In genomic region chr11:98035977-98036377, GRCm38 (mm10) we compare ENCODE assay signal across 7 mouse cellular contexts. TPM values are rescaled to one million over a fixed set of nuclear protein-coding genes. Genes with fewer than 3 reads are reported as not detected.
A peak's percentile ranks its signal among the peaks of the same experiment; 100 is the strongest.
DNase-seq lines count a peak whose midpoint lies in the region; ATAC-seq and TF ChIP-seq lines count a peak whose summit lies in the region.

No protein-coding gene starts in this region.

- H3K4me1 ChIP-seq in CH12.LX (ENCODE audit: control insufficient read depth in 1 of 2, insufficient read depth in 2 of 2) = peaks cover 2 to 9% of the 10 kb centered on the region in 2 experiments; a peak in 2 of 4 replicates
- peaks cover 7 to 13% of the 10 kb centered on the region in 2 experiments for H3K4me1 ChIP-seq in heart, embryonic 14.5 days (ENCODE audit: control insufficient read depth in 2 of 2, insufficient read depth in 2 of 2, low read length in 2 of 2)
- peaks cover 20% of the 10 kb centered on the region for H3K4me1 ChIP-seq in neural tube, embryonic 12.5 days

- H3K36me3 ChIP-seq in CH12.LX (replicated peaks in 1 of 2; ENCODE audit: control insufficient read depth in 1 of 2, insufficient read depth in 1 of 2, low read length in 1 of 2) = peaks cover 4 to 7% of the 10 kb centered on the region in 2 experiments
- H3K36me3 ChIP-seq in heart, embryonic 14.5 days (ENCODE audit: control insufficient read depth, insufficient read depth, low read length) = peaks cover 4% of the 10 kb centered on the region
- peaks cover 11% of the 10 kb centered on the region for H3K36me3 ChIP-seq in neural tube, embryonic 12.5 days

- H3K9ac ChIP-seq in CH12.LX (ENCODE audit: insufficient read depth, low read depth) = no peak overlapping the region
- peak overlapping the region; percentile 65 for H3K9ac ChIP-seq in heart, embryonic 14.5 days (ENCODE audit: low read length)
- peak overlapping the region; percentile 44 for H3K9ac ChIP-seq in neural tube, embryonic 12.5 days

- TF ChIP-seq POLR2A in CH12.LX (IDR thresholded peaks at IDR 0.05; ENCODE audit: low read depth, low read length) = no peak

- peak overlapping the region in 1 of 3 experiments; percentile 2 for H3K4me3 ChIP-seq in CH12.LX (replicated peaks in 1 of 3; ENCODE audit: low read depth in 2 of 3, low read length in 2 of 3, poor library complexity in 1 of 3)
- peak overlapping the region; percentile 12 to 36 for H3K4me3 ChIP-seq in heart, embryonic 14.5 days (ENCODE audit: control insufficient read depth in 1 of 2, insufficient read depth in 1 of 2, low read depth in 1 of 2, low read length in 2 of 2)
- H3K4me3 ChIP-seq in neural tube, embryonic 12.5 days = peak overlapping the region; percentile 27

- in situ Hi-C loops in CH12.LX (cut with MboI; ENCODE audit: low pct_ligation_motif_present, low pct_unique_long_range_greater_than_20kb, low sequenced_read_pairs) = no loop called here

- H3K4me2 ChIP-seq in CH12.LX (ENCODE audit: insufficient read depth, low read depth, poor library complexity, severe bottlenecking) = peak overlapping the region; percentile 37; the same call in 1 of the 2 replicates
- peak overlapping the region; percentile 77 for H3K4me2 ChIP-seq in heart, embryonic 14.5 days (ENCODE audit: low read length)
- H3K4me2 ChIP-seq in neural tube, embryonic 12.5 days (replicated peaks) = peak overlapping the region; percentile 77

- no peak for TF ChIP-seq CTCF in CH12.LX (conservative IDR thresholded peaks at IDR 0.05 in 1 of 2, IDR thresholded peaks at IDR 0.05 in 1 of 2; ENCODE audit: low read depth in 2 of 2, low read length in 2 of 2)

- no peak for DNase-seq in CH12.LX (ENCODE audit: extremely low read depth)
- DNase-seq in MN1 (ENCODE audit: low spot score) = peak; percentile 76
- DNase-seq in liver = peak; percentile 32
- no peak for DNase-seq in spleen, postnatal 4 days (ENCODE audit: low spot score in 2 of 2)

- no peaks in the 10 kb centered on the region for H3K9me3 ChIP-seq in CH12.LX (replicated peaks; ENCODE audit: low read length)
- H3K9me3 ChIP-seq in heart, embryonic 14.5 days (ENCODE audit: control insufficient read depth, low read length) = no peaks in the 10 kb centered on the region
- H3K9me3 ChIP-seq in neural tube, embryonic 12.5 days = no peaks in the 10 kb centered on the region

- no peak for TF ChIP-seq RAD21 in CH12.LX (IDR thresholded peaks at IDR 0.05; ENCODE audit: low read depth, low read length)

- ATAC-seq in common myeloid progenitor, adult 5-6 weeks (replicated peaks; ENCODE audit: low read depth, poor library complexity, severe bottlenecking) = peak; percentile 30
- ATAC-seq in heart, embryonic 14.5 days (ENCODE audit: insufficient number of reproducible peaks, insufficient read depth, low FRiP score, low read depth) = peak; percentile 72
- ATAC-seq in neural tube, embryonic 12.5 days (ENCODE audit: low FRiP score, low read depth) = peak; percentile 67

- TF ChIP-seq EP300 in CH12.LX (IDR thresholded peaks at IDR 0.05; ENCODE audit: low read length) = no peak

- H3K79me2 ChIP-seq in CH12.LX (replicated peaks; ENCODE audit: control insufficient read depth, extremely low read depth, insufficient read depth, poor library complexity, severe bottlenecking) = no peaks in the 10 kb centered on the region

- no peak overlapping the region for H3K27ac ChIP-seq in CH12.LX (ENCODE audit: insufficient read depth, low read depth)
- H3K27ac ChIP-seq in heart, embryonic 14.5 days (replicated peaks in 1 of 2; ENCODE audit: control insufficient read depth in 1 of 2, insufficient read depth in 1 of 2, low read depth in 2 of 2, low read length in 2 of 2) = no peak overlapping the region
- no peak overlapping the region for H3K27ac ChIP-seq in neural tube, embryonic 12.5 days

- under 1% methylated on average over 27 of the region's 27 CpGs for WGBS in heart, embryonic 14.5 days
- WGBS in neural tube, embryonic 12.5 days = under 1% methylated on average over 27 of the region's 27 CpGs

- no peaks in the 10 kb centered on the region for H3K27me3 ChIP-seq in CH12.LX (replicated peaks)
- no peaks in the 10 kb centered on the region; the same call in 1 of the 2 replicates for H3K27me3 ChIP-seq in heart, embryonic 14.5 days (ENCODE audit: control insufficient read depth, insufficient read depth, low read length)
- H3K27me3 ChIP-seq in neural tube, embryonic 12.5 days (replicated peaks) = peaks cover 13% of the 10 kb centered on the region; the same call in 1 of the 2 replicates

- dilution Hi-C loops in CH12.LX (cut with MboI; ENCODE audit: extremely low pct_ligation_motif_present, extremely low pct_unique_long_range_greater_than_20kb, low sequenced_read_pairs) = no loop called here

TF ChIP-seq in CH12.LX, 34 proteins besides CTCF, POLR2A, EP300 and RAD21:
- TF ChIP-seq USF2 (conservative IDR thresholded peaks at IDR 0.05; ENCODE audit: low read depth, low read length) (no peak), MAFK (IDR thresholded peaks at IDR 0.05; ENCODE audit: insufficient replicate concordance, low read length) (peak; percentile 26; the same call in 1 of the 2 replicates), MEF2A (IDR thresholded peaks at IDR 0.05; ENCODE audit: borderline replicate concordance, low read depth, low read length) (peak; percentile 59; the same call in 1 of the 2 replicates)

RNA-seq across cellular contexts. Expression of gene Rpl19, which starts 9.5 kb away (rescaled TPM):
- total RNA-seq in CH12.LX (2012; rRNA removed) = 5,182 and 5,259 TPM in 2 replicates
- 3,446 and 3,465 TPM in 2 replicates for total RNA-seq in CH12.LX (2014; rRNA removed)
- 2,949 and 3,228 TPM in 2 replicates for polyA plus RNA-seq in CH12.LX (2012; ENCODE audit: insufficient read length, low read depth)
- 1,577 and 1,620 TPM in 2 replicates for total RNA-seq in common myeloid progenitor, adult 5-6 weeks (2017)
- 721 and 767 TPM in 2 replicates for polyA plus RNA-seq in heart, embryonic 14.5 days (2014; fragmentation: Nextera tagmentation; extraction: Ambion mirVana)
- 709 and 737 TPM in 2 replicates for polyA plus RNA-seq in neural tube, embryonic 12.5 days (2016; fragmentation: Nextera tagmentation; extraction: Ambion mirVana)

RNA-seq across cellular contexts. Expression of gene Cacnb1, which starts 13.1 kb away (rescaled TPM):
- total RNA-seq in CH12.LX (2012; rRNA removed) = 0.46 and 0.55 TPM in 2 replicates
- 0.12 TPM in 1 of 2 replicates, not detected in the other for total RNA-seq in CH12.LX (2014; rRNA removed)
- polyA plus RNA-seq in CH12.LX (2012; ENCODE audit: insufficient read length, low read depth) = 0.36 and 0.59 TPM in 2 replicates
- not detected in 2 replicates for total RNA-seq in common myeloid progenitor, adult 5-6 weeks (2017)
- polyA plus RNA-seq in heart, embryonic 14.5 days (2014; fragmentation: Nextera tagmentation; extraction: Ambion mirVana) = 7.1 and 7.9 TPM in 2 replicates
- polyA plus RNA-seq in neural tube, embryonic 12.5 days (2016; fragmentation: Nextera tagmentation; extraction: Ambion mirVana) = 38.2 and 40.9 TPM in 2 replicates

RNA-seq across cellular contexts. Expression of gene Stac2, which starts 17.3 kb away (rescaled TPM):
- total RNA-seq in CH12.LX (2012; rRNA removed) (not detected in 2 replicates), CH12.LX (2014; rRNA removed) (not detected in 2 replicates)
- polyA plus RNA-seq in CH12.LX (2012; ENCODE audit: insufficient read length, low read depth) = 0.07 and 0.11 TPM in 2 replicates
- total RNA-seq in common myeloid progenitor, adult 5-6 weeks (2017) = not detected in 2 replicates
- 0.59 and 0.78 TPM in 2 replicates for polyA plus RNA-seq in heart, embryonic 14.5 days (2014; fragmentation: Nextera tagmentation; extraction: Ambion mirVana)
- 10.2 and 11.2 TPM in 2 replicates for polyA plus RNA-seq in neural tube, embryonic 12.5 days (2016; fragmentation: Nextera tagmentation; extraction: Ambion mirVana)

RNA-seq across cellular contexts. Expression of gene Arl5c, which starts 40.0 kb away (rescaled TPM):
- total RNA-seq in CH12.LX (2012; rRNA removed) = 28.2 and 28.5 TPM in 2 replicates
- 32.2 and 33.1 TPM in 2 replicates for total RNA-seq in CH12.LX (2014; rRNA removed)
- 36.1 and 45.5 TPM in 2 replicates for polyA plus RNA-seq in CH12.LX (2012; ENCODE audit: insufficient read length, low read depth)
- 1.2 and 2.2 TPM in 2 replicates for total RNA-seq in common myeloid progenitor, adult 5-6 weeks (2017)
- 3.2 and 4.0 TPM in 2 replicates for polyA plus RNA-seq in heart, embryonic 14.5 days (2014; fragmentation: Nextera tagmentation; extraction: Ambion mirVana)
- 6.8 and 8.6 TPM in 2 replicates for polyA plus RNA-seq in neural tube, embryonic 12.5 days (2016; fragmentation: Nextera tagmentation; extraction: Ambion mirVana)

RNA-seq across cellular contexts. Expression of gene Plxdc1, which starts 49.7 kb away (rescaled TPM):
- 0.04 and 0.08 TPM in 2 replicates for total RNA-seq in CH12.LX (2012; rRNA removed)
- not detected in 2 replicates for total RNA-seq in CH12.LX (2014; rRNA removed)
- polyA plus RNA-seq in CH12.LX (2012; ENCODE audit: insufficient read length, low read depth) = 0.16 TPM in 1 of 2 replicates, not detected in the other
- 1.2 and 3.3 TPM in 2 replicates for total RNA-seq in common myeloid progenitor, adult 5-6 weeks (2017)
- polyA plus RNA-seq in heart, embryonic 14.5 days (2014; fragmentation: Nextera tagmentation; extraction: Ambion mirVana) = 0.43 and 0.66 TPM in 2 replicates
- polyA plus RNA-seq in neural tube, embryonic 12.5 days (2016; fragmentation: Nextera tagmentation; extraction: Ambion mirVana) = 0.24 and 0.68 TPM in 2 replicates

Comparison
In these comparisons a context has a peak if more than half of its experiments do, and no peak if none do; other contexts are left out.
1. DNase-seq: peak in MN1 (single experiment) and liver (single experiment); none in CH12.LX (single experiment) and spleen, postnatal 4 days (0 of 2).
2. Peak in every context shown above with its lines, with median percentiles within 50 percentile points of each other: H3K4me2 ChIP-seq and ATAC-seq.